Mouse (Mus musculus) forebrain, embryonic 13.5 days (tissue): ENCODE measurements at regions not wholly inside any gene's neighbourhood (a gene's known extent, or its start where the extent isn't known, plus 50 kb on each side); places are given as distances from the start of the nearest gene placed in this dataset.
"Not testable (repeated sequence)": the region's sequence is repeated elsewhere in the genome, so short reads cannot be mapped to it uniquely, and the experiment has no call there.

ENCODE experiments used
- ATAC-seq: fragments of 200-750 bp; cut with Nextera tagmentation; 2 replicates; pipeline ENCODE4 v1.8.0; 2017
- H3K27ac ChIP-seq: fragments of 300-500 bp; sonication (generic); 2 replicates; pipeline ENCODE4 v1.5.1; 2015; ENCODE audit warnings: inconsistent platforms, mild to moderate bottlenecking, moderate library complexity
- H3K27me3 ChIP-seq: fragments of 300-500 bp; sonication (generic); 2 replicates; pipeline ENCODE4 v1.6.1; 2015; ENCODE audit warnings: mild to moderate bottlenecking, inconsistent platforms
- H3K36me3 ChIP-seq: fragments of 300-500 bp; sonication (generic); 2 replicates; pipeline ENCODE4 v1.6.1; 2015; ENCODE audit warnings: mild to moderate bottlenecking, inconsistent platforms; ENCODE audit not compliant: poor library complexity, severe bottlenecking
- H3K4me1 ChIP-seq: fragments of 300-500 bp; sonication (generic); 2 replicates; pipeline ENCODE4 v1.6.1; 2015; ENCODE audit warnings: inconsistent platforms
- H3K4me2 ChIP-seq: fragments of 300-500 bp; sonication (generic); 2 replicates; pipeline ENCODE4 v1.6.1; 2015; ENCODE audit warnings: inconsistent platforms, mild to moderate bottlenecking, moderate library complexity
- H3K4me3 ChIP-seq: fragments of 300-500 bp; sonication (generic); 2 replicates; pipeline ENCODE4 v1.5.1; 2015; ENCODE audit warnings: mild to moderate bottlenecking, inconsistent platforms
- H3K9ac ChIP-seq: fragments of 300-500 bp; sonication (generic); 2 replicates; pipeline ENCODE4 v1.6.1; 2015; ENCODE audit warnings: mild to moderate bottlenecking, inconsistent platforms
- H3K9me3 ChIP-seq: fragments of 300-500 bp; sonication (generic); replicated peaks from 2 replicates; pipeline ENCODE4 v1.6.1; 2016; ENCODE audit warnings: inconsistent platforms
- WGBS: fragments of 180-500 bp; shearing (Covaris S2); methylation state at CpG from one replicate; pipeline ENCODE4 v1.1.7; 2015; 5-methylcytosine and 5-hydroxymethylcytosine counted together

DNA sequence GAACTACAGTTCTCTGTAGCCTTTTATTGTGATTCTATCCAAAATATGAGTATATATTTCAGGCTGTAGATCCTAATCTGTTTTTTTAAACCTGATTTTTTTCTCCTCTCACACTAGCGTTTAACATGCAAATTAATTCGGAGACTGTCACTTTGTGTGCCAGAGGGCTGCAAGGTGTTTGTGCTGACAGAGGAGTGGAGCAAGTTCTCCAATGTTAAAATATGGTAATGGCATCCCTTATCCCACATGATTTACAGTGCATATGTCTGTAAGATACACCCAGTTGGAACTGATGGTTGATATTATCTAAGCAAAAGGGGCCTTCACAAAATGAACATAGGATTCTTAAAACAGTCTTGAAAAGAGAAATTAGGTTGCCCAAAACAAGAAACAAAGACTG is 90.1 kb upstream of the Hdac2 start:
- 78% methylated on average over 2 of the region's 2 CpGs for WGBS
- ATAC-seq, result peak; percentile 73
- Histone ChIP-seq H3K4me1 (no peaks in the 10 kb centered on the region), H3K9me3 (no peaks in the 10 kb centered on the region), H3K4me2 (no peak overlapping the region), H3K4me3 (no peak overlapping the region), H3K9ac (no peak overlapping the region), H3K27me3 (no peaks in the 10 kb centered on the region), H3K36me3 (no peaks in the 10 kb centered on the region), H3K27ac (no peak overlapping the region)

DNA sequence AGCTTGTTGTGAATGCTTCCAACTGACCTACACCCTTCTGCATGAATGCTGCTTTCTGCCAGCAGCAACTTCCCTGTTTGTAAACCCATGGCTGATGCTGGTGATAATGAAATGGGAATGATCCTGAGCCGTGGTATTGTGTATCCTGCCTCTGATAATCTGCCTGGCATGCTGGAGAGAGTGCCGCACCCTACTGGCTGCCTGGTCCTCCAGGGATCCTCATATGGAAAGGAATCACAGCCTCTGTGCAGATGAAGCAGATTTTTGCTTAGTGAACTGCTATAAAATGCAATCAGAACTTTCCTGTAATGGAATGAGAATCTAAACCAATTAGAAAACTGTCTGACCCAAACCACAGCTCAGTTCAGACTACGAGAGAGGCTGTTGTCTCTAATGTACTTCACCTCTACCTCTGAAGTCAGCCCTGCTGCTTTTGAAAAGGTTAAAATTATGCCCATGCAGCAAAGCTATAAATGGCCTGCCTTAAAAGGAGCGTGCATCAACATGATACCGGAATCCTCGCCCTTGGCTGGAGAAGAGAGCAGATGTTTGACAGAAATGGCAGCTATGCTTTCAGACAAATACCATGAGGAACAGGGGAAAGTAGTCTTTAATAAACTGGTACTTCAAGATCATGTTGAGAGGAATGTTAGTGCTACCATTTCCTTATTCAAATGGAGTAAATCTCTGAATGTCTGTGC is 76.3 kb upstream of the Hdac2 start:
- Histone ChIP-seq H3K9me3 (no peaks in the 10 kb centered on the region), H3K36me3 (no peaks in the 10 kb centered on the region), H3K4me2 (no peak overlapping the region), H3K27me3 (no peaks in the 10 kb centered on the region), H3K9ac (no peak overlapping the region), H3K4me3 (no peak overlapping the region), H3K27ac (no peak overlapping the region), H3K4me1 (no peaks in the 10 kb centered on the region)
- no peak for ATAC-seq
- 80% methylated on average over 6 of the region's 6 CpGs for WGBS

DNA sequence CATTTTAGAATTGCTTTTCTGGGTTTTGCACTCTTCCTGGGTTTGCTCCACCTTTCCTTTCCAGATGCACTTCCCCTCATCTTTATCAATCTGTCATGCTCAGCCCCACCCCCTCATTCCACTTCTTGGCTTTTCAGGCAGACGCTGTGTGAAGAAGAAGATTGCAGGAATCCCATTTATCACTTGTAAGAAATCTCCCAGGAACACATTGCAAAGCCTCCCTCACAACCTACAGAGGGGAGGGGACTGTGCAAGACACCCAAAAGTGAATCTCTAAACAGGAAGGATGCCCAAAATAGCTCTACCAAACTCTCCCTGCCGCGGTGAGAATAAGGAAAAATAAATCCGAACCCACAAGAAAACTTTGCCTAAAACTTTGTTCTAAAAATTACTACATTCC is 65.5 kb upstream of the Hdac2 start:
- no peak overlapping the region for H3K4me3 ChIP-seq
- ATAC-seq, result no peak

DNA sequence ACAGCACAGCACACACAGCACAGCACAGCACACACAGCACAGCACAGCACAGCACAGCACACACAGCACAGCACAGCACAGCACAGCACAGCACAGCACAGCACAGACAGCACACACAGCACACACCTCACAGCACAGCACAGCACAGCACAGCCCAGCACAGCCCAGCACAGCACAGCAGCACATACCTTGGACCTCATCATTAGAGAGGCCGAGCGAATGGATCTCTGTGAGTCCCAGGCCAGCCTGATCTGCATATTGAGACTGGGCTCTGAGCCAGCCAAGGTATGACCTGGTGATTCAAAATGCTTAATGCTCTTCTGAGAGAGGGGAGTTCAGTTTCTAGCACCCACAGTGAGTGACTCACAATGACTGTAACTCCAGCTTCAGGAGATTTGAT is 56.3 kb upstream of the Hdac2 start:
- H3K4me2 ChIP-seq, H3K9me3 ChIP-seq, H3K4me1 ChIP-seq, H3K27ac ChIP-seq, H3K9ac ChIP-seq, H3K36me3 ChIP-seq, H3K27me3 ChIP-seq, H3K4me3 ChIP-seq, ATAC-seq: not testable (repeated sequence)
- WGBS, result 65% methylated on average over 2 of the region's 2 CpGs

More for the DNA sequence above, 65.5 kb upstream of the Hdac2 start:
- WGBS, result 82% methylated on average over 4 of the region's 4 CpGs
- Histone ChIP-seq H3K27me3 (no peaks in the 10 kb centered on the region), H3K9ac (no peak overlapping the region), H3K9me3 (no peaks in the 10 kb centered on the region), H3K36me3 (no peaks in the 10 kb centered on the region), H3K27ac (no peak overlapping the region), H3K4me2 (no peak overlapping the region), H3K4me1 (no peaks in the 10 kb centered on the region)

DNA sequence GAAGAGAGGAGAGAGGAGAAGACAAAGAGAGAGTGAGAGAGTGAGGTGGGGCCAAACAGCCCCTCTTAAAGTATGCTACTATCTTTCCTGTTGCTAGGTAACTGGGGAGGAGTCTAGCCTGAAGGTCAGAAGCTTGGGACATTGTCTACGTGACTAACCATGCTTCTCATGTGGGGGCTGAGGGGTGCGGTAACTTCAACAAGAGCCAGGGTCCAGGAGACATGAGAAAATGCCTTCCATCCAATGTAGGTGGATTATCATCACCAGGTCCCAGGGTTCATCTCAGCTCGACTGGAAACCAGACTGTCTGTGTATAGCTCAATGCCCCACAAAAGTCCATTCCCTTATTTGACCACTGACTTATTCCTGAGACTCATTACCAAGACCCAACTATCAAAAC is 50.6 kb upstream of the Hdac2 start:
- 71% methylated on average over 3 of the region's 3 CpGs for WGBS
- ATAC-seq, result no peak

DNA sequence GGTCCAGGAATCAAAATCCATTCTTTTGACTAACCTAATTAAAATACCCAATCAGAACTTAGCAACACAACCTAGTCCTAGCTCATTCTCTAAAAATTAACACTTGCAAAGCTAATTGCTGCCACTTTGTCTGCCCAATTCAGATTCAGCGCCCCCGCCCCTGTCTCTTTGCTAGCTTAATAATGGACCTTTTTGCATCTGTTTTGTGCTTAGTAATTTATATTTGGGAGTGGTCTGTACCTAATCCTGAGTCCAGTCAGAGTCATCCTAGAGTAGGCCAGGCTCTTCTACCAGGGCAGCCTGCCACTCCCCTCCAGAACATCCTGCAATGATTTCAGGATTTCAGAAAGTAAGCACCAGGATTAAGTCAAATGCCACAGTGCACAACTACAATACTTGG is 50.2 kb upstream of the Hdac2 start:
- 84% methylated on average over 2 of the region's 2 CpGs for WGBS
- no peaks in the 10 kb centered on the region for H3K27me3 ChIP-seq
- no peak overlapping the region for H3K4me2 ChIP-seq
- H3K4me1 ChIP-seq, result no peaks in the 10 kb centered on the region
- H3K36me3 ChIP-seq, result no peaks in the 10 kb centered on the region
- no peaks in the 10 kb centered on the region for H3K9me3 ChIP-seq
- no peak overlapping the region for H3K27ac ChIP-seq
- H3K4me3 ChIP-seq, result no peak overlapping the region
- no peak overlapping the region for H3K9ac ChIP-seq
- no peak for ATAC-seq

More for the DNA sequence above, 50.6 kb upstream of the Hdac2 start:
- Histone ChIP-seq H3K27me3 (no peaks in the 10 kb centered on the region), H3K9ac (no peak overlapping the region), H3K4me3 (no peak overlapping the region), H3K4me2 (no peak overlapping the region), H3K4me1 (no peaks in the 10 kb centered on the region), H3K9me3 (no peaks in the 10 kb centered on the region), H3K36me3 (no peaks in the 10 kb centered on the region), H3K27ac (no peak overlapping the region)
